Mouse (Mus musculus): ENCODE data around the gene Olfr524.

GRCm38 (mm10) chr7:140201090-140201489 is 4.7 kb downstream of the Olfr524 start:
- TF ChIP-seq CTCF (IDR thresholded peaks at IDR 0.05; ENCODE audit: low read depth) (no peak), EP300 (IDR thresholded peaks at IDR 0.05; ENCODE audit: low read depth) (no peak)
